Mouse (Mus musculus): Measurements from ENCODE around the gene Sct.

Sct gene

GRCm38 (mm10) chr7:141230570-141230969 is 48.4 kb downstream of the Sct start:
- no peak for DNase-seq (ENCODE audit: low read depth, low spot score)

DNA sequence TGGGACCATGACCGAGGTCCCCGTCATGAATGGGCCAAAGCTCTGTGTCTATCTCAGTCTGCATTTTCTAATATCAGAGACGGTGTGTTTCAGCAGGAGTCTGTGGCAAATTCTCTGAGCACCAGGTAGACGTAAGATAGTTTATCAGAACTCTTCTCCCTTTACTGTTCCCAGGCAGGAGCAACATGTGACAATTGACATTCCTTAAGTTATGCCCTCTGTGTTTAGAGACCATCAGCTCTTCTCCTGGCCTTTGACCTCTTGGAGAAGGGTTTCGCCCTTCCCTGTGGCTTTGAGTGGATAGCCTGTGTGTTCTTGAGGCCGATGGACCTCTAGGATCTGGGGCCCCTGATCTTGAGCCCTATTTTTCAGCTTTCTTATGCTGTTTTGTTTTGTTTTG is 49.2 kb downstream of the Sct start:
- no peak for DNase-seq (ENCODE audit: low read depth, low spot score)
